Mouse (Mus musculus) limb, embryonic 13.5 days (tissue): ENCODE data around the gene Pdzd11. TPM values are rescaled to one million over a fixed set of nuclear protein-coding genes. Genes with fewer than 3 reads are reported as not detected.

ENCODE experiments used
- ATAC-seq: fragments of 200-750 bp; cut with Nextera tagmentation; 2 replicates; pipeline ENCODE4 v1.8.0; 2017; ENCODE audit warnings: low read depth, moderate number of reproducible peaks, moderate TSS enrichment; ENCODE audit not compliant: low FRiP score
- H3K27ac ChIP-seq: fragments of 300-500 bp; sonication (generic); 2 replicates; pipeline ENCODE4 v1.5.1; 2015; ENCODE audit warnings: inconsistent platforms, mild to moderate bottlenecking, moderate library complexity
- H3K27me3 ChIP-seq: fragments of 300-500 bp; sonication (generic); 2 replicates; pipeline ENCODE4 v1.6.1; 2015; ENCODE audit warnings: mild to moderate bottlenecking, inconsistent platforms
- H3K36me3 ChIP-seq: fragments of 300-500 bp; sonication (generic); 2 replicates; pipeline ENCODE4 v1.6.1; 2015; ENCODE audit warnings: inconsistent platforms, mild to moderate bottlenecking, moderate library complexity
- H3K4me1 ChIP-seq: fragments of 300-500 bp; sonication (generic); 2 replicates; pipeline ENCODE4 v1.6.1; 2015; ENCODE audit warnings: inconsistent platforms
- H3K4me2 ChIP-seq: fragments of 300-500 bp; sonication (generic); replicated peaks from 2 replicates; pipeline ENCODE4 v1.6.1; 2015; ENCODE audit warnings: inconsistent platforms, mild to moderate bottlenecking, moderate library complexity
- H3K4me3 ChIP-seq: fragments of 300-500 bp; sonication (generic); 2 replicates; pipeline ENCODE4 v1.5.1; 2015; ENCODE audit warnings: moderate library complexity, mild to moderate bottlenecking, inconsistent platforms
- H3K9ac ChIP-seq: fragments of 300-500 bp; sonication (generic); 2 replicates; pipeline ENCODE4 v1.6.1; 2015; ENCODE audit warnings: mild to moderate bottlenecking, inconsistent platforms
- H3K9me3 ChIP-seq: fragments of 300-500 bp; sonication (generic); 2 replicates; pipeline ENCODE4 v1.6.1; 2016; ENCODE audit warnings: inconsistent platforms
- WGBS: fragments of 180-500 bp; shearing (Covaris S2); methylation state at CpG from one replicate; pipeline ENCODE4 v1.1.7; 2015; 5-methylcytosine and 5-hydroxymethylcytosine counted together
- polyA plus RNA-seq: library from polyadenylated mRNA; unstranded; fragments of >200 nt; fragmentation: Nextera tagmentation; extraction: Ambion mirVana; gene quantifications from 2 replicates; pipeline ENCODE4 v1.2.1, GENCODE M21; 2015

Gene Pdzd11
- polyA plus RNA-seq, 1 experiment from 2014 or later = 118 TPM

GRCm38 (mm10) chrX:100597439-100597838, 28.9 kb downstream of the Pdzd11 start:
- 23% methylated on average over 5 of the region's 5 CpGs for WGBS
- no peaks in the 10 kb centered on the region for H3K36me3 ChIP-seq
- no peak for ATAC-seq
- H3K9me3 ChIP-seq = no peaks in the 10 kb centered on the region
- H3K4me3 ChIP-seq = no peak overlapping the region
- H3K27me3 ChIP-seq = peaks cover 38% of the 10 kb centered on the region
- H3K4me2 ChIP-seq = no peak overlapping the region
- H3K9ac ChIP-seq = no peak overlapping the region
- H3K27ac ChIP-seq = no peak overlapping the region
- H3K4me1 ChIP-seq = no peaks in the 10 kb centered on the region

- no peaks in the 10 kb centered on the region for H3K36me3 ChIP-seq
- no peaks in the 10 kb centered on the region for H3K4me1 ChIP-seq
- peaks cover 34% of the 10 kb centered on the region for H3K27me3 ChIP-seq
- no peak within 1 kb of the TSS for H3K9ac ChIP-seq
- H3K27ac ChIP-seq = no peak within 1 kb of the TSS
- H3K4me2 ChIP-seq = no peak within 1 kb of the TSS
- ATAC-seq = no peak
- 70% methylated on average over 4 of the region's 4 CpGs for WGBS
- no peaks in the 10 kb centered on the region for H3K9me3 ChIP-seq
- H3K4me3 ChIP-seq = no peak within 1 kb of the TSS
These were observed 31.6 kb downstream of the Pdzd11 start, which contains the start of gene P2ry4 for GRCm38 (mm10) chrX:100594791-100595190. Gene P2ry4, minus strand, starts transcription at chrX:100594869.

Other genes with a start within 250 kb of the Pdzd11 start
- gene Otud6a, start 197.6 kb downstream of the Pdzd11 start, polyA plus RNA-seq = not detected in 2 replicates
- 0.77 and 0.89 TPM in 2 replicates for gene Awat2, start 183.9 kb downstream of the Pdzd11 start, polyA plus RNA-seq
- gene Igbp1, start 132.3 kb downstream of the Pdzd11 start, polyA plus RNA-seq = 37.2 and 40.7 TPM in 2 replicates
- gene Dgat2l6, start 101.7 kb downstream of the Pdzd11 start, polyA plus RNA-seq = not detected in 2 replicates
- gene Awat1, start 54.3 kb downstream of the Pdzd11 start, polyA plus RNA-seq = not detected in 2 replicates
- gene P2ry4, start 31.7 kb downstream of the Pdzd11 start, polyA plus RNA-seq = not detected in 2 replicates
- gene Arr3, start 21.1 kb downstream of the Pdzd11 start, polyA plus RNA-seq = not detected in 2 replicates
- gene Kif4, start 831 bp downstream of the Pdzd11 start, polyA plus RNA-seq = 29.4 and 30.7 TPM in 2 replicates
- gene Gdpd2, start 103.3 kb upstream of the Pdzd11 start, polyA plus RNA-seq = 2.7 and 3.3 TPM in 2 replicates
- gene Dlg3, start 141.2 kb upstream of the Pdzd11 start, polyA plus RNA-seq = 4.9 and 5.4 TPM in 2 replicates